Mouse (Mus musculus): ENCODE data around the gene Gm21119. TPM values are rescaled to one million over a fixed set of nuclear protein-coding genes. Genes with fewer than 3 reads are reported as not detected.
"Not testable (repeated sequence)": the region's sequence is repeated elsewhere in the genome, so short reads cannot be mapped to it uniquely, and the experiment has no call there.

Gm21119 gene
- polyA plus RNA-seq, 1 experiment from 2014 or later = not detected

GRCm38 (mm10) chr8:20630766-20631165, 16.0 kb downstream of the Gm21119 start:
- 50% methylated on average over 1 of the region's 1 CpGs for WGBS
- H3K4me1 ChIP-seq (ENCODE audit: control insufficient read depth, insufficient read depth, low read length); ATAC-seq (ENCODE audit: low FRiP score, low TSS enrichment); H3K4me3 ChIP-seq (replicated peaks; ENCODE audit: low read depth, low read length); H3K4me2 ChIP-seq (ENCODE audit: low read length); DNase-seq; H3K9ac ChIP-seq (replicated peaks; ENCODE audit: low read length); H3K27ac ChIP-seq (replicated peaks; ENCODE audit: low read depth, low read length); H3K27me3 ChIP-seq (ENCODE audit: control insufficient read depth, insufficient read depth, low read length); H3K9me3 ChIP-seq (ENCODE audit: control insufficient read depth, low read length); H3K36me3 ChIP-seq (ENCODE audit: control insufficient read depth, insufficient read depth, low read length): not testable (repeated sequence)

- WGBS = no CpG with 5 or more reads among the region's 1 CpGs
- H3K4me3 ChIP-seq (replicated peaks; ENCODE audit: low read depth, low read length); H3K36me3 ChIP-seq (ENCODE audit: control insufficient read depth, insufficient read depth, low read length); H3K4me1 ChIP-seq (ENCODE audit: control insufficient read depth, insufficient read depth, low read length); ATAC-seq (ENCODE audit: low FRiP score, low TSS enrichment); H3K9me3 ChIP-seq (ENCODE audit: control insufficient read depth, low read length); DNase-seq; H3K27me3 ChIP-seq (ENCODE audit: control insufficient read depth, insufficient read depth, low read length); H3K4me2 ChIP-seq (ENCODE audit: low read length); H3K27ac ChIP-seq (replicated peaks; ENCODE audit: low read depth, low read length); H3K9ac ChIP-seq (replicated peaks; ENCODE audit: low read length): not testable (repeated sequence)
Measured at GRCm38 (mm10) chr8:20637931-20638330, 23.2 kb downstream of the Gm21119 start.

GRCm38 (mm10) chr8:20643536-20643935, 28.8 kb downstream of the Gm21119 start:
- not testable (repeated sequence) for H3K27ac ChIP-seq (replicated peaks; ENCODE audit: low read depth, low read length); H3K4me1 ChIP-seq (ENCODE audit: control insufficient read depth, insufficient read depth, low read length); H3K4me2 ChIP-seq (ENCODE audit: low read length); H3K9ac ChIP-seq (replicated peaks; ENCODE audit: low read length); H3K4me3 ChIP-seq (replicated peaks; ENCODE audit: low read depth, low read length); H3K36me3 ChIP-seq (ENCODE audit: control insufficient read depth, insufficient read depth, low read length); H3K9me3 ChIP-seq (ENCODE audit: control insufficient read depth, low read length); DNase-seq; H3K27me3 ChIP-seq (ENCODE audit: control insufficient read depth, insufficient read depth, low read length); ATAC-seq (ENCODE audit: low FRiP score, low TSS enrichment)
- no CpG with 5 or more reads among the region's 1 CpGs for WGBS

GRCm38 (mm10) chr8:20652976-20653375, 38.3 kb downstream of the Gm21119 start:
- H3K4me2 ChIP-seq (ENCODE audit: low read length); H3K9me3 ChIP-seq (ENCODE audit: control insufficient read depth, low read length); H3K36me3 ChIP-seq (ENCODE audit: control insufficient read depth, insufficient read depth, low read length); H3K4me3 ChIP-seq (replicated peaks; ENCODE audit: low read depth, low read length); DNase-seq; H3K4me1 ChIP-seq (ENCODE audit: control insufficient read depth, insufficient read depth, low read length); H3K9ac ChIP-seq (replicated peaks; ENCODE audit: low read length); H3K27ac ChIP-seq (replicated peaks; ENCODE audit: low read depth, low read length); H3K27me3 ChIP-seq (ENCODE audit: control insufficient read depth, insufficient read depth, low read length); ATAC-seq (ENCODE audit: low FRiP score, low TSS enrichment): not testable (repeated sequence)

- ATAC-seq (ENCODE audit: low FRiP score, low TSS enrichment); H3K36me3 ChIP-seq (ENCODE audit: control insufficient read depth, insufficient read depth, low read length); H3K4me3 ChIP-seq (replicated peaks; ENCODE audit: low read depth, low read length); H3K4me2 ChIP-seq (ENCODE audit: low read length); H3K4me1 ChIP-seq (ENCODE audit: control insufficient read depth, insufficient read depth, low read length); DNase-seq; H3K9me3 ChIP-seq (ENCODE audit: control insufficient read depth, low read length); H3K27me3 ChIP-seq (ENCODE audit: control insufficient read depth, insufficient read depth, low read length); H3K9ac ChIP-seq (replicated peaks; ENCODE audit: low read length); H3K27ac ChIP-seq (replicated peaks; ENCODE audit: low read depth, low read length): not testable (repeated sequence)
Measured at GRCm38 (mm10) chr8:20678418-20678817, 63.7 kb downstream of the Gm21119 start.
